Mouse (Mus musculus): Measurements from ENCODE around the gene Smyd3.

DNA sequence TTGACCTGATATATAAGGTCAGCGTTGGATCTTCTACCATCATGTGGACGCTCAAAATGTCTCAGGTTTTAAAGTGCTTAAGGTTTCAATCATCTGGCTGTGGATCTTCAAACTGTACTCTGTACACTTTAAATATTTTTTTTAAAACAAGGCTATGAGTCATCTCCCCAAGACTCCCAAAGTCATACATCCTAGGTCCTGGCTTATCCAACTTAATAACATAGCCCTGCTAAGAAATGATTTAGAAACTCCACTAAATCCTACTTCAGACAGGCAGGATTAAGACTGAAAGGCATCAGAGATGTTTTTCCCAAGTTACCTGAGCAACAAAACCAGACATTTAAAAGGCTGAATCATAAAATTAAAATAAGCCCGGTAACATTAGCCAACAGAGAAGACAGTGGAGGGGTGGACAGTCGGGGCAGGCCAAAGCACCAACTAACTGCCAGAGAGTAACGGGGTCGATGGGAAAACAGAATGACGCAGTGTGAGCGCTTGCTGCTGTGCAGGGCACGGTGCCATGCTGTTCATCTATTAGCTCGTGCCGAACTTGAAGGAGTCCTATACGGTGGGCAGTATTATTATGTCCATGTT lies 92.9 kb downstream of the Smyd3 start:
- no peak for TF ChIP-seq POLR2A (IDR thresholded peaks at IDR 0.05; ENCODE audit: insufficient read depth, low read length)
- TF ChIP-seq EP300 (IDR thresholded peaks at IDR 0.05; ENCODE audit: insufficient read depth, low read depth, low read length): no peak
- no peak for TF ChIP-seq CTCF (IDR thresholded peaks at IDR 0.05; ENCODE audit: low read depth, low read length)
